Mouse (Mus musculus): ENCODE results near the gene Adarb2. TPM values are rescaled to one million over a fixed set of nuclear protein-coding genes. Genes with fewer than 3 reads are reported as not detected.

Adarb2 gene
- polyA plus RNA-seq, 1 experiment from 2014 or later, result not detected

DNA sequence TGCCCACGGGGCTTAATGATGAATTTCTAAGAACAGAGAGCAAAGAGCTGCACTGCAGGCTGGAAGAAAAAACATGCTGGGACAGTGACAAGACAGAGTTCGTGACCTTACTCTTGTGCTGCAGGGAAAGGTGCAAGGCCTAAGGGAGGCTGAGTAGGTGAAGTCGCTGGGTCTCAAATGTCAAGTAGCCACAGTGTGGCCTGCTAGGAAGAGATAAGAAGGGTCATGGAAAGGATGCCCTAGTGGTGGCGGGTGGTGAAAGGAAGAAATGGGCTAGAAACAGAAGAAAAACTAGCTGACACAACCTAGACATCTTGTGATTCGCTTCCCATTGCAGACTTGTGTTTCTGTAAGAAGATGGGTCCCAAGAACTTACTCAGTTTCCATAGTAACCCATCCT lies 429.4 kb downstream of the Adarb2 start:
- H3K36me3 ChIP-seq (ENCODE audit: insufficient read depth, low read length), result no peaks in the 10 kb centered on the region
- DNase-seq (ENCODE audit: low spot score) (no peak), ATAC-seq (no peak)
- TF ChIP-seq EP300 (IDR thresholded peaks at IDR 0.05) (no peak), CTCF (IDR thresholded peaks at IDR 0.05) (no peak)
- no peaks in the 10 kb centered on the region for H3K4me1 ChIP-seq (ENCODE audit: insufficient read depth, low read depth, low read length)
- H3K27ac ChIP-seq (ENCODE audit: low read length), result no peak overlapping the region
- 55% methylated on average over 5 of the region's 5 CpGs for WGBS
- H3K27me3 ChIP-seq (replicated peaks; ENCODE audit: insufficient read depth, low read length), result no peaks in the 10 kb centered on the region
- H3K9me3 ChIP-seq (ENCODE audit: low read length), result no peaks in the 10 kb centered on the region
- no peak overlapping the region for H3K9ac ChIP-seq (replicated peaks; ENCODE audit: low read depth)
- no peak overlapping the region for H3K4me3 ChIP-seq (ENCODE audit: low read depth, low read length)
- H3K4me2 ChIP-seq (replicated peaks; ENCODE audit: low read depth, low read length), result no peak overlapping the region

DNA sequence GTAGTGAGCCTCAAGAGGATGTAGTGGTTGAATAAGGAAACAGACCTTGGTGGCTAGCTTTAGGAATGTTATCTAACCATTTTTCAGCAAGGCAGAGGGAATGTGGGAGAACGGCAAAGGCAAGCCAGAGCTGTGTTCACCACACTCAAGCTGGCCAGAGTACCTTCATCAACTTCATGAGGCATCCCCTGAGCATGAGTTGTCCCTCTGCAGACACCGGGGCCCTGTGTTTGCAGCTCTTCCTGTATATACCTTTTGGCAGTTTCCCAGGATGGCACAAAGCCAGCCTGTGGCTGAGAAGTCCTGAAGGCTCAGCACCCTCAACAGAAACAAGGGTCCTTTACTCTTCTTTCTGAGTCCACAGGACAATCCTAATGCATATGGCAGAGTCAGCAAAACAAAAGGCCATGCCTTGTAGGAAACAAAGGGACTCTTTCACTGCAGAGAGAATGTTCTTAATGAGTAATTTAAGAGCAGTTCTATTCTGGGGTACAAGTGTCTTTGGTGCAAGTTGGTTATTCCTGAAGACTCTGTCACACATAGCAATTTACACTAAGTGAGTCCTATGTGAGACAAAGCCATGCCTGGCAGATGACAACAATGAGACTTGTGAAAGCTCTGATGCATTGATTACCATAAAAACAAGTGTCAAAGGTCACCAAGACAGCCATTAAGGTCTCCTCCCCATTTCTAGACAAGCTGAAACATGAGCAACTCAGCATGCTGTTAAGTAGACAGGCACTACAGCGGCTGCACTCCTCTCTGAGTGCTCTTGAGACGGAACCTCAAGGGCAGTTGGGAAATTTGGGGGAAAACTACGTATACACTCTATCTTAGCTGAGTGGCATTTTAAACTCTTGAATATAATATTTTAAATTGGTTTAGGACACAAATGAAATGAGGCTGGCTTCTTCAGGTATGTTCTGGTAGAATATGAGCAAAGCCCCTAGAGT lies 431.0 kb downstream of the Adarb2 start:
- Histone ChIP-seq H3K9me3 (ENCODE audit: low read length) (no peaks in the 10 kb centered on the region), H3K4me1 (ENCODE audit: insufficient read depth, low read depth, low read length) (no peaks in the 10 kb centered on the region), H3K27ac (ENCODE audit: low read length) (no peak overlapping the region), H3K9ac (replicated peaks; ENCODE audit: low read depth) (no peak overlapping the region), H3K4me3 (ENCODE audit: low read depth, low read length) (no peak overlapping the region), H3K27me3 (replicated peaks; ENCODE audit: insufficient read depth, low read length) (no peaks in the 10 kb centered on the region), H3K36me3 (ENCODE audit: insufficient read depth, low read length) (no peaks in the 10 kb centered on the region), H3K4me2 (replicated peaks; ENCODE audit: low read depth, low read length) (no peak overlapping the region)
- ATAC-seq (peak; percentile 91), DNase-seq (ENCODE audit: low spot score) (peak; percentile 53)
- 36% methylated on average over 5 of the region's 5 CpGs for WGBS
- no peak for TF ChIP-seq CTCF (IDR thresholded peaks at IDR 0.05)
- TF ChIP-seq EP300 (IDR thresholded peaks at IDR 0.05), result 0 out of 2 replicates have a peak, but pooled peaks have one; percentile 14

DNA sequence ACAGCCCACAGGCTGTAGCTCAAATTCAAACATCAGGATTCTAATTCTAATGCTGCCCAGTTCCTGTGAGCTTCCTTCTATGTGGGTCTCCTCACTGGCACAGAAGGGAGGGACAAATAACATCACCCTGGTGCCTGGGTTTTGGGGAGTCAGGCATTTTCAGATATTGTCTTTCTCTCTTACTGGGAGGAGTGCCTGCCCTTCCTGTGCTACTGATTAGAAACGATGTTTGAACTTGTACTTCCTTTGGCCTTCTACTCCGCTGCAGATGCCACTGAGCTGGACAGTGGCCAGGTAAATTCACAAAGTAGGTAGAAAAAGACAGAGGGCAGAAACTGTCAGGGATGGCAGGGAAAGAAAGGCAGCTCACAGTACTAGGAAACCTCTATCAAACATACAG lies 439.4 kb downstream of the Adarb2 start:
- Histone ChIP-seq H3K27me3 (replicated peaks; ENCODE audit: insufficient read depth, low read length) (no peaks in the 10 kb centered on the region), H3K4me3 (ENCODE audit: low read depth, low read length) (no peak overlapping the region), H3K9ac (replicated peaks; ENCODE audit: low read depth) (no peak overlapping the region), H3K36me3 (ENCODE audit: insufficient read depth, low read length) (no peaks in the 10 kb centered on the region), H3K9me3 (ENCODE audit: low read length) (no peaks in the 10 kb centered on the region), H3K4me2 (replicated peaks; ENCODE audit: low read depth, low read length) (no peak overlapping the region), H3K27ac (ENCODE audit: low read length) (no peak overlapping the region), H3K4me1 (ENCODE audit: insufficient read depth, low read depth, low read length) (no peaks in the 10 kb centered on the region)
- DNase-seq (ENCODE audit: low spot score), result no peak
- no peak for ATAC-seq
- peak; percentile 47; the same call in 1 of the 2 replicates for TF ChIP-seq EP300 (IDR thresholded peaks at IDR 0.05)
- no peak for TF ChIP-seq CTCF (IDR thresholded peaks at IDR 0.05)
- WGBS, result 24% methylated on average over 2 of the region's 2 CpGs

DNA sequence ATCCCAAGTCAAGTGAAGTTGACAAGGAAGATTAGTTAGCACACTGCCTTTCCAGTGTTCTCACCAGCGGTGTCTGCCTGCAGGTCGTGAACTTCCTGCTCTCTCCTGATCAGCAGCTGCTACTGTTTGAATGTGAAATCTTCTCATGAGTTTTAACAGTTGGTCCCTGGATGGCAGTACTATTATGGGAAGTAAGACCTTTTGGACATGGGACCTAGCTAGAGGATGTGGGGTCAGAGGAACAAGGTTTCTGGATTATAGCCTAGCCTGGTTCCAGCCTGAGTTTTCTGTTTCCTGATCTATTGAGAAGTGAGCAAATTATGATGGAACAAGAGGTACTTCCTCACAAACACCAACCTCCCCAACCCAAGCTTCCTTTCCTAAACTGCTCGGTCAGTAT lies 441.3 kb downstream of the Adarb2 start:
- 57% methylated on average over 3 of the region's 3 CpGs for WGBS
- H3K27ac ChIP-seq (ENCODE audit: low read length), result no peak overlapping the region
- no peak overlapping the region for H3K9ac ChIP-seq (replicated peaks; ENCODE audit: low read depth)
- no peaks in the 10 kb centered on the region for H3K4me1 ChIP-seq (ENCODE audit: insufficient read depth, low read depth, low read length)
- no peak overlapping the region for H3K4me3 ChIP-seq (ENCODE audit: low read depth, low read length)
- no peaks in the 10 kb centered on the region for H3K27me3 ChIP-seq (replicated peaks; ENCODE audit: insufficient read depth, low read length)
- no peak overlapping the region for H3K4me2 ChIP-seq (replicated peaks; ENCODE audit: low read depth, low read length)
- TF ChIP-seq EP300 (IDR thresholded peaks at IDR 0.05), result no peak
- TF ChIP-seq CTCF (IDR thresholded peaks at IDR 0.05), result no peak
- no peaks in the 10 kb centered on the region for H3K9me3 ChIP-seq (ENCODE audit: low read length)
- ATAC-seq (no peak), DNase-seq (ENCODE audit: low spot score) (no peak)
- H3K36me3 ChIP-seq (ENCODE audit: insufficient read depth, low read length), result no peaks in the 10 kb centered on the region

DNA sequence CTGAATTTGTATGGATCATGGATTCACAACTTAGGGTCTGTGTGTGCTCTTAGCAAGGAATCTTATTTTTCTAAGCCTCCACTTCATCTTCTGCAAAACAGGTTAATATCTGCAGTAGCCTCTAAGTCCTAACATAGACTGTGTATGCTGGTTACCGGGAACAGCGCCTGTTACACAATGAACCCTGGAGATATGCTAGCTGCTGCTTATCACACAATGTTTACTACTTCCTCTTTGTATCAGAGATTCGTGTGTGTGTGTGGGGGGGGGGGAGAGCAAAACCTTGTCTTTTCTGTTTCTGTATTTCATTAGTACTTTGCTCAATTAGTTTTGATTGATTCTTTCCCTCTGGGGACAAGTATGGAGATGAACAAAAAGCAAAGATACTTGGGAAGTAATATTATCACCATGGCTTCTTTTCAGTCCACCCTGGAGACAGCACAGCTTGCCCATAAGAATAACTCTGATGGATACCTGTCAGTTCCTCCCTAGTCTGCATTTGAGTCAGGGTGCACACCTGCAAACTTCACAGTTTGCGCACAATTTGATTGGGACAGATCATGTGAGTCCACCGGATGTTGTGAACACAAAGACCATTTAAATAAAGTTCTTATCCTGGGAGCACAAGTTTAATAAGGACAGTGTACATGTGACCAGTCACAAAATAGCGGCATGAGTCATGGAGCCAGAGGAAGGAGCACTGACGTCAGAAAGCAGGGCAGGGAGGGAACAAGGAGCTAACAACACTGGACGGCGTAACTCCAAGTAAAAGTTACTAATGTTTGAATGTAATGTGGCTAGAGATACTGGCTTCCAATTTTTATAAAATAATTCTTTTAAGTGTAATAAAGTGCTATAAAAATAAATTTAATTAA lies 442.4 kb downstream of the Adarb2 start:
- Histone ChIP-seq H3K4me2 (replicated peaks; ENCODE audit: low read depth, low read length) (no peak overlapping the region), H3K36me3 (ENCODE audit: insufficient read depth, low read length) (no peaks in the 10 kb centered on the region), H3K9ac (replicated peaks; ENCODE audit: low read depth) (no peak overlapping the region), H3K27ac (ENCODE audit: low read length) (no peak overlapping the region), H3K4me3 (ENCODE audit: low read depth, low read length) (no peak overlapping the region), H3K9me3 (ENCODE audit: low read length) (no peaks in the 10 kb centered on the region), H3K27me3 (replicated peaks; ENCODE audit: insufficient read depth, low read length) (no peaks in the 10 kb centered on the region), H3K4me1 (ENCODE audit: insufficient read depth, low read depth, low read length) (no peaks in the 10 kb centered on the region)
- no peak for TF ChIP-seq EP300 (IDR thresholded peaks at IDR 0.05)
- no peak for TF ChIP-seq CTCF (IDR thresholded peaks at IDR 0.05)
- DNase-seq (ENCODE audit: low spot score), result no peak
- 57% methylated on average over 9 of the region's 9 CpGs for WGBS
- peak; percentile 76 for ATAC-seq

DNA sequence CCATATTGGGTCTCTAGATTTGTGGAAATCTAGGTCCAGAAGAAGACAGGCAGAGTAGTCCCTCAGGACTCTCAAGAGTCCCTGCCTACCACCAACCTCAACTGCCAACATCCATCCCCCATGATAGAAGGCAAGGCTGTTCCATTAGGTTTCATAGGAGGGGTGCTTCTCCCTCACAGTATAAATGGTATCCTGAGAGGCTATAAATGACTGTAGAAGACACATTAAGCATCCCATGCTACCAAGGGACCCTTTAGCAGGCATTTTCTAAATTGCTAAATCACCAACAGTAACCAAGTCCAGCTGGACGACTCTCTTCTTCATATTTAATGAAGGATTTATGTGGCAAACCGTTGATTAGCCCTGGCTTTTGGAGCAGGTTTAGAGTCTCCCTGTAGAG lies 446.6 kb downstream of the Adarb2 start:
- Histone ChIP-seq H3K4me1 (ENCODE audit: insufficient read depth, low read depth, low read length) (no peaks in the 10 kb centered on the region), H3K9ac (replicated peaks; ENCODE audit: low read depth) (no peak overlapping the region), H3K27ac (ENCODE audit: low read length) (no peak overlapping the region), H3K36me3 (ENCODE audit: insufficient read depth, low read length) (no peaks in the 10 kb centered on the region), H3K27me3 (replicated peaks; ENCODE audit: insufficient read depth, low read length) (no peaks in the 10 kb centered on the region), H3K4me3 (ENCODE audit: low read depth, low read length) (no peak overlapping the region), H3K4me2 (replicated peaks; ENCODE audit: low read depth, low read length) (no peak overlapping the region), H3K9me3 (ENCODE audit: low read length) (no peaks in the 10 kb centered on the region)
- DNase-seq (ENCODE audit: low spot score) (no peak), ATAC-seq (no peak)
- WGBS, result 68% methylated on average over 2 of the region's 2 CpGs
- no peak for TF ChIP-seq CTCF (IDR thresholded peaks at IDR 0.05)
- no peak for TF ChIP-seq EP300 (IDR thresholded peaks at IDR 0.05)

All from lung, postnatal 0 days (tissue).